Mouse (Mus musculus): ENCODE results near the gene Neurl2. TPM values are rescaled to one million over a fixed set of nuclear protein-coding genes. Genes with fewer than 3 reads are reported as not detected.

The Neurl2 gene
- polyA plus RNA-seq, 1 experiment = 6.3 TPM

DNA sequence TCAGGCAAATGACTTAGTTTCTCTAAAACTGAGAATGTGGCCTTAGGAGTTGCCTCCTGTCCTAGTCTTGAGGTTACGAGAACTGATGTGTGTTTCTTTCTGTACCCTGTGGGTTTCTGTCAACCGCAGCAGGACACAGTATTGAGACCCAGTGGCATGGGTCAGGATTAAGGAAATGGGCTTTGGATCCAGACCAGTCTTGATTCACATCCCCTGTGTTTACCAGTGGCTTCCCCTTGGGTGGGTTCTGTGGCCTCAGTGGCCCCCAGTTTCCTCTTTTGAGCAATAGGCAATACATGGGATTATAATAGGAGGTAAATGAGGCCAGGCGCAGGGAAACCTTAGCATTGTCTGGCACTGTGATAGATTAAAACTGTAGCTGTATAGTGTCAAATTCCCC lies 46.2 kb downstream of the Neurl2 start:
- 89% methylated on average over 3 of the region's 3 CpGs for WGBS
- DNase-seq = peak in 1 of 2 experiments; percentile 42
- Histone ChIP-seq H3K4me3 (replicated peaks; ENCODE audit: insufficient read depth, low read depth, low read length) (peak overlapping the region; percentile 61), H3K27me3 (ENCODE audit: control insufficient read depth, insufficient read depth, low read length) (no peaks in the 10 kb centered on the region), H3K4me1 (ENCODE audit: control insufficient read depth, insufficient read depth, low read length) (peaks cover 14% of the 10 kb centered on the region), H3K27ac (ENCODE audit: insufficient read depth, low read length) (peak overlapping the region; percentile 78; the same call in 1 of the 2 replicates)
- no peak for TF ChIP-seq POLR2A (IDR thresholded peaks at IDR 0.05; ENCODE audit: borderline replicate concordance, insufficient read depth, low read length)
- no peak for TF ChIP-seq CTCF (IDR thresholded peaks at IDR 0.05; ENCODE audit: borderline replicate concordance, insufficient read depth, low read depth, low read length)

- no peak for TF ChIP-seq POLR2A (IDR thresholded peaks at IDR 0.05; ENCODE audit: borderline replicate concordance, insufficient read depth, low read length)
- TF ChIP-seq CTCF (IDR thresholded peaks at IDR 0.05; ENCODE audit: borderline replicate concordance, insufficient read depth, low read depth, low read length) = no peak
- WGBS = 9% methylated on average over 15 of the region's 15 CpGs
- DNase-seq = no peak
- H3K4me1 ChIP-seq (ENCODE audit: control insufficient read depth, insufficient read depth, low read length) = peaks cover 11% of the 10 kb centered on the region
- H3K4me3 ChIP-seq (replicated peaks; ENCODE audit: insufficient read depth, low read depth, low read length) = peak overlapping the region; percentile 61
- H3K27ac ChIP-seq (ENCODE audit: insufficient read depth, low read length) = peak overlapping the region; percentile 78
- no peaks in the 10 kb centered on the region for H3K27me3 ChIP-seq (ENCODE audit: control insufficient read depth, insufficient read depth, low read length)
Measured at GRCm38 (mm10) chr2:164786388-164786885, 46.8 kb downstream of the Neurl2 start.

- WGBS = 1% methylated on average over 89 of the region's 89 CpGs
Measured at GRCm38 (mm10) chr2:164785481-164786387, 47.5 kb downstream of the Neurl2 start, which contains the start of gene Snx21. Snx21 (plus strand) TSS chr2:164785823.

DNA sequence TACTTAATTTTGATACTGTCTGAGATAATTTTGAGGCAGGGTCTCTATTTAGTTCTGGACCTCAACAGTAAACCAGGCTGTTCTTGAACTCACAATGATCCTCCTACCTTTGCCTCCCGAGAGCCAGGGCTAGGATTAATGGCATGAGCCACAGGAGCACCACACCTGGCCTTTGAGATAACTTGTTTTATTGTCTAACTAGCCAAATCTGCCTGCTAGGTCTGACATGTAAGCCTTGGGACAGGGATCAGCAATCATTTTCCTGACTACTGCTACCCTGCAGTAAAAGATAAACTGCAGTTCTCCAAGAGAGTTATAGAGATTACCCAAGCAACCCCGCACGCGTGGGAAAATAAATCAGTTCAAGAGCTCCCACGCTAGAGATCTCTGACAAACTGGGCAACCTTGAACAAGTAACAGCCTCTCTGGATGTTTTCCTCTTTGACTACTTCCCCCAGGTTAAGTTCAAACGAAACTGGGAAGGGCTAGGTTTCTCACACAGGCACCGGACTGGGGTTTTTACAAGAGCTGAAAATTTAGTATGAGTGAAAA lies 48.3 kb downstream of the Neurl2 start:
- TF ChIP-seq POLR2A (IDR thresholded peaks at IDR 0.05; ENCODE audit: borderline replicate concordance, insufficient read depth, low read length) (no peak), CTCF (IDR thresholded peaks at IDR 0.05; ENCODE audit: borderline replicate concordance, insufficient read depth, low read depth, low read length) (no peak)
- 4% methylated on average over 7 of the region's 7 CpGs for WGBS
- DNase-seq = no peak

More at GRCm38 (mm10) chr2:164785481-164786387, 47.5 kb downstream of the Neurl2 start, which contains the start of gene Snx21:
- H3K4me3 ChIP-seq (replicated peaks; ENCODE audit: insufficient read depth, low read depth, low read length) = peak within 1 kb of the TSS; percentile 61
- H3K27me3 ChIP-seq (ENCODE audit: control insufficient read depth, insufficient read depth, low read length) = no peaks in the 10 kb centered on the region
- peak within 1 kb of the TSS; percentile 78 for H3K27ac ChIP-seq (ENCODE audit: insufficient read depth, low read length)
- H3K4me1 ChIP-seq (ENCODE audit: control insufficient read depth, insufficient read depth, low read length) = peaks cover 8% of the 10 kb centered on the region
- TF ChIP-seq CTCF (IDR thresholded peaks at IDR 0.05; ENCODE audit: borderline replicate concordance, insufficient read depth, low read depth, low read length) (no peak), POLR2A (IDR thresholded peaks at IDR 0.05; ENCODE audit: borderline replicate concordance, insufficient read depth, low read length) (peak; percentile 54; the same call in 1 of the 2 replicates)
- DNase-seq = peak; percentile 92 to 95

GRCm38 (mm10) chr2:164783926-164784581 lies 49.2 kb downstream of the Neurl2 start:
- Histone ChIP-seq H3K4me1 (ENCODE audit: control insufficient read depth, insufficient read depth, low read length) (peaks cover 9% of the 10 kb centered on the region), H3K27ac (ENCODE audit: insufficient read depth, low read length) (no peak overlapping the region), H3K4me3 (replicated peaks; ENCODE audit: insufficient read depth, low read depth, low read length) (no peak overlapping the region), H3K27me3 (ENCODE audit: control insufficient read depth, insufficient read depth, low read length) (no peaks in the 10 kb centered on the region)
- TF ChIP-seq POLR2A (IDR thresholded peaks at IDR 0.05; ENCODE audit: borderline replicate concordance, insufficient read depth, low read length) (no peak), CTCF (IDR thresholded peaks at IDR 0.05; ENCODE audit: borderline replicate concordance, insufficient read depth, low read depth, low read length) (no peak)
- 79% methylated on average over 7 of the region's 7 CpGs for WGBS
- no peak for DNase-seq

More for the DNA sequence above, 48.3 kb downstream of the Neurl2 start:
- H3K4me3 ChIP-seq (replicated peaks; ENCODE audit: insufficient read depth, low read depth, low read length) = peak overlapping the region; percentile 61
- H3K27me3 ChIP-seq (ENCODE audit: control insufficient read depth, insufficient read depth, low read length) = no peaks in the 10 kb centered on the region
- H3K27ac ChIP-seq (ENCODE audit: insufficient read depth, low read length) = no peak overlapping the region
- peaks cover 8% of the 10 kb centered on the region for H3K4me1 ChIP-seq (ENCODE audit: control insufficient read depth, insufficient read depth, low read length)

DNA sequence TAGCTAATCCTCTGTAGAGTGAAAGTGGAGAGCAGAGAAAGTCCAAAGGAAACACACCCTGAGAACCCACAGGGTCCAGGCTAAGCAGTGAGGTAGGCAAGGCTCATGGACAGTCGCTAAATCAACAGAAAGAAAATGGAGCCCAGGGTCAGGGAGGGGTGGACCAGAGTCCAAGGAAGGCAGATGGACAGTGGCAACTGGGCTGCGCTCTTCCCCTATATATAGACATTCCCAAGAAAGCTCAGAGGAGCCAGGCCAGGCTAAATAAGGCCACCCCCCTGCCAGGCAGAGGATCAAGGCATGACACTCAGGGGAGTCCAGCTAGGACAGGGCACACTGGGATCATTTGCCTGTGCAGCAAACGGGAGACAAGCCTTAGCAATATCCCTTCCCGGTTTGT lies 51.4 kb downstream of the Neurl2 start:
- 43% methylated on average over 4 of the region's 4 CpGs for WGBS
- TF ChIP-seq CTCF (IDR thresholded peaks at IDR 0.05; ENCODE audit: borderline replicate concordance, insufficient read depth, low read depth, low read length) (no peak), POLR2A (IDR thresholded peaks at IDR 0.05; ENCODE audit: borderline replicate concordance, insufficient read depth, low read length) (no peak)
- Histone ChIP-seq H3K27me3 (ENCODE audit: control insufficient read depth, insufficient read depth, low read length) (no peaks in the 10 kb centered on the region), H3K27ac (ENCODE audit: insufficient read depth, low read length) (no peak overlapping the region), H3K4me3 (replicated peaks; ENCODE audit: insufficient read depth, low read depth, low read length) (no peak overlapping the region), H3K4me1 (ENCODE audit: control insufficient read depth, insufficient read depth, low read length) (peaks cover 10% of the 10 kb centered on the region)
- no peak for DNase-seq

Other genes starting within 250 kb of the Neurl2 start
- gene Wfdc6a, start 248.0 kb downstream of the Neurl2 start, polyA plus RNA-seq (2012; rRNA removed) = 0.24 TPM in 1 of 2 replicates, not detected in the other
- not detected in 2 replicates for gene Eppin, start 239.9 kb downstream of the Neurl2 start, polyA plus RNA-seq (2012; rRNA removed)
- gene Wfdc6b, start 219.9 kb downstream of the Neurl2 start, polyA plus RNA-seq (2012; rRNA removed) = 0.11 and 0.20 TPM in 2 replicates
- 0.06 TPM in 1 of 2 replicates, not detected in the other for gene Wfdc8, start 219.8 kb downstream of the Neurl2 start, polyA plus RNA-seq (2012; rRNA removed)
- not detected in 2 replicates for gene Wfdc16, start 194.7 kb downstream of the Neurl2 start, polyA plus RNA-seq (2012; rRNA removed)
- not detected in 2 replicates for gene Wfdc10, start 177.4 kb downstream of the Neurl2 start, polyA plus RNA-seq (2012; rRNA removed)
- not detected in 2 replicates for gene Wfdc9, start 176.9 kb downstream of the Neurl2 start, polyA plus RNA-seq (2012; rRNA removed)
- not detected in 2 replicates for gene Wfdc11, start 159.4 kb downstream of the Neurl2 start, polyA plus RNA-seq (2012; rRNA removed)
- not detected in 2 replicates for gene Wfdc13, start 148.3 kb downstream of the Neurl2 start, polyA plus RNA-seq (2012; rRNA removed)
- not detected in 2 replicates for gene Spint4, start 135.0 kb downstream of the Neurl2 start, polyA plus RNA-seq (2012; rRNA removed)
- gene Spint5, start 118.2 kb downstream of the Neurl2 start, polyA plus RNA-seq (2012; rRNA removed) = not detected in 2 replicates
- gene Wfdc3, start 87.5 kb downstream of the Neurl2 start, polyA plus RNA-seq (2012; rRNA removed) = 0.84 and 0.93 TPM in 2 replicates
- 43.1 and 44.3 TPM in 2 replicates for gene Dnttip1, start 87.5 kb downstream of the Neurl2 start, polyA plus RNA-seq (2012; rRNA removed)
- 0.55 and 1.0 TPM in 2 replicates for gene Ube2c, start 63.6 kb downstream of the Neurl2 start, polyA plus RNA-seq (2012; rRNA removed)
- gene Tnnc2, start 53.5 kb downstream of the Neurl2 start, polyA plus RNA-seq (2012; rRNA removed) = 0.57 and 0.62 TPM in 2 replicates
- gene Snx21, start 47.6 kb downstream of the Neurl2 start, polyA plus RNA-seq (2012; rRNA removed) = 70.7 and 70.8 TPM in 2 replicates
- 36.5 and 39.3 TPM in 2 replicates for gene Acot8, start 28.6 kb downstream of the Neurl2 start, polyA plus RNA-seq (2012; rRNA removed)
- gene Zswim3, start 28.4 kb downstream of the Neurl2 start, polyA plus RNA-seq (2012; rRNA removed) = 7.6 and 8.1 TPM in 2 replicates
- gene Zswim1, start 10.8 kb downstream of the Neurl2 start, polyA plus RNA-seq (2012; rRNA removed) = 19.4 and 20.0 TPM in 2 replicates
- 0.25 and 0.30 TPM in 2 replicates for gene Spata25, start 4.9 kb downstream of the Neurl2 start, polyA plus RNA-seq (2012; rRNA removed)
- gene Ctsa, start 583 bp downstream of the Neurl2 start, polyA plus RNA-seq (2012; rRNA removed) = 177 and 191 TPM in 2 replicates
- 203 and 218 TPM in 2 replicates for gene Pltp, start 24.3 kb upstream of the Neurl2 start, polyA plus RNA-seq (2012; rRNA removed)
- gene Pcif1, start 45.8 kb upstream of the Neurl2 start, polyA plus RNA-seq (2012; rRNA removed) = 54.9 and 56.3 TPM in 2 replicates
- gene Zfp335, start 78.3 kb upstream of the Neurl2 start, polyA plus RNA-seq (2012; rRNA removed) = 32.0 and 34.7 TPM in 2 replicates
- gene Mmp9, start 107.3 kb upstream of the Neurl2 start, polyA plus RNA-seq (2012; rRNA removed) = 3.3 and 3.7 TPM in 2 replicates
- gene Slc12a5, start 127.3 kb upstream of the Neurl2 start, polyA plus RNA-seq (2012; rRNA removed) = 386 and 396 TPM in 2 replicates
- 54.9 and 56.7 TPM in 2 replicates for gene Ncoa5, start 201.4 kb upstream of the Neurl2 start, polyA plus RNA-seq (2012; rRNA removed)
- 2.1 TPM in 2 replicates for gene Cd40, start 222.2 kb upstream of the Neurl2 start, polyA plus RNA-seq (2012; rRNA removed)

Data from cerebellum, adult 2 months (tissue).